Mouse (Mus musculus) liver, postnatal 0 days (tissue): ENCODE results near the gene Anxa9.

Experiments
- CTCF ChIP-seq: sonication (generic); IDR thresholded peaks from 2 replicates; pipeline ENCODE4 v1.5.1; 2016; ENCODE audit warnings: antibody characterized with exemption, low read depth
- EP300 ChIP-seq: IDR thresholded peaks from 2 replicates; pipeline ENCODE4 v1.6.1; 2016; ENCODE audit warnings: antibody characterized with exemption, low read depth, mild to moderate bottlenecking

DNA sequence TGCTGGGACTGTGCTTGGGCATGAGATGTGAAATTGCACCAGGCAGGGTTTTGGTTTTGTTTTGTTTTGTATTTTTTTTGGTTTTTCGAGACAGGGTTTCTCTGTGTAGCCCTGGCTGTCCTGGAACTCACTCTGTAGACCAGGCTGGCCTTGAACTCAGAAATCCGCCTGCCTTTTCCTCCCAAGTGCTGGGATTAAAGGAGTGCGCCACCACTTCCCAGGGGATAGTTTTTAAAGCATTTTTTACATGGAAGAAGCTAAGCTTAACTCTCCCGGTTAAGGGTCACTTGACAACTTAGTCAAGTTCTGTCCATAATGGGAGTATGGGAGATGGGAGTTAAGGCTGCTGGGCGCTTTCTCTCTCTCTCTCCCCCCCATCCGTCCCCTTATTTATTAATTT, 7.1 kb upstream of the Anxa9 start:
- TF ChIP-seq CTCF (no peak), EP300 (no peak)
